Mouse (Mus musculus): ENCODE measurements around the gene Cmah. TPM values are rescaled to one million over a fixed set of nuclear protein-coding genes. Genes with fewer than 3 reads are reported as not detected.

The Cmah gene
- polyA plus RNA-seq, 1 experiment = 3.5 TPM

GRCm38 (mm10) chr13:24483691-24484090 lies 156.5 kb downstream of the Cmah start:
- no peak for DNase-seq
- 89% methylated on average over 3 of the region's 3 CpGs for WGBS
- Histone ChIP-seq H3K4me3 (replicated peaks; ENCODE audit: extremely low read depth, low read depth, low read length) (no peak overlapping the region), H3K4me1 (ENCODE audit: control insufficient read depth, insufficient read depth, low read length) (no peaks in the 10 kb centered on the region)
- TF ChIP-seq CTCF (IDR thresholded peaks at IDR 0.05; ENCODE audit: insufficient read depth, low read length) (no peak), POLR2A (IDR thresholded peaks at IDR 0.05; ENCODE audit: borderline replicate concordance, extremely low read depth, low read depth, low read length) (no peak)

DNA sequence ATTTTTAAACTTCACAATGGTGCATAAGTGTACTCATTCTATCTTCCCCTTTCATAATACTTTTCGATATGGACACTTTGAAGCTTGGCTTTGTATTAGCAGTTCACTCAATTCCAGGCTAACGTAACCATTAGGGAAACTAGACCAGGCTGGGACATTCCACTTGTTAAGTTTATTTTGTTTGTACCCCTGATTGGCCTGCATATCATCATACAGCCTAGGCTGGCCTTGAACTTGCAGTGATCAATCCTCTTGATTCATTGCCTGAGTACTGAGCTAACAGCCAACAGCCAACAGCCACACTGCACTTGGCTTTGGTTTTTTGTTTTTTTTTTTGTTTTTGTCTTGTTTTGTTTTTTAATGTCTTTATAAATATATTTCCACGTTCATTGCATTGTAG lies 157.6 kb downstream of the Cmah start:
- no peaks in the 10 kb centered on the region for H3K4me1 ChIP-seq (ENCODE audit: control insufficient read depth, insufficient read depth, low read length)
- no peak for DNase-seq
- no peak overlapping the region for H3K4me3 ChIP-seq (replicated peaks; ENCODE audit: extremely low read depth, low read depth, low read length)
- no peak for TF ChIP-seq POLR2A (IDR thresholded peaks at IDR 0.05; ENCODE audit: borderline replicate concordance, extremely low read depth, low read depth, low read length)
- TF ChIP-seq CTCF (IDR thresholded peaks at IDR 0.05; ENCODE audit: insufficient read depth, low read length) = no peak
- 82% methylated on average over 3 of the region's 3 CpGs for WGBS

DNA sequence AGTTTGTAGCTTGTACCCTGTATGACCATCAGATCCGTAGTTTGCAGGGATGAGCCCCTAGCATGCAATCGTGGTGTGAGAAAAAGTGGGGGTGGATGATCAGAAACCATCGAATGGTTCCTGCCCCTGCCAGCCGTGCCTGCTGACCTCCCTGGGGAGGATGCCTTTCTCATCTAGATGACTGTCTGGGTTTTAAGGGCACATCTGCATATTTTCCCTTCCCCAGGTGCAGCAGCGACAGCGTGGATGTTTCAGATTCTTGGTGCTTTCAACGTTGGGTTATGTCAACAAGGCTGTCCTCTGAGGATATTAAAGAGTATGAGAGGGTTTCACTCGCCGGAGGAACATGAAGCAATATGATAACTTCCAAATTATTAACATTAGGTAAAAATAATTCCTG lies 158.8 kb downstream of the Cmah start:
- TF ChIP-seq POLR2A (IDR thresholded peaks at IDR 0.05; ENCODE audit: borderline replicate concordance, extremely low read depth, low read depth, low read length) (no peak), CTCF (IDR thresholded peaks at IDR 0.05; ENCODE audit: insufficient read depth, low read length) (no peak)
- Histone ChIP-seq H3K4me3 (replicated peaks; ENCODE audit: extremely low read depth, low read depth, low read length) (no peak overlapping the region), H3K4me1 (ENCODE audit: control insufficient read depth, insufficient read depth, low read length) (no peaks in the 10 kb centered on the region)
- 59% methylated on average over 9 of the region's 9 CpGs for WGBS
- no peak for DNase-seq

DNA sequence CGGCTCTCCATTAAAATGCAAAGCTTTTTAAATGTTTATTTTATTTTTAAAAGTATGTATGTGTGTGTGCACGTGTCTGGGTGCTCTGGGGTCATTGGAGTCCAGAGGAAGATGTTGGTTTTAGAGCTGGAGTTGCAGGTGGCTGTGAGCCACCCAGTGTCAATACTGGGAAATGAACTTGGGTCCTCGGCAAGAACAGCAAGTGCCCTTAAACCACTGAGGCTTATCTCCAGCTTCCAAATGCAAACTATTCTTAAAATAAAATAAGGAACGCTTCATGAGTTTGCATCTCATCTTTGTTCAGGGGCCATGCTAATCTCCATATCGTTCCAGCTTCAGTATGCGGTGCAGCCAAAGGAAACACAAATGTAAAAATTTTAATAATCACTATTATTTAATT lies 159.2 kb downstream of the Cmah start:
- no peak for TF ChIP-seq CTCF (IDR thresholded peaks at IDR 0.05; ENCODE audit: insufficient read depth, low read length)
- TF ChIP-seq POLR2A (IDR thresholded peaks at IDR 0.05; ENCODE audit: borderline replicate concordance, extremely low read depth, low read depth, low read length) = no peak
- no peak for DNase-seq
- Histone ChIP-seq H3K4me1 (ENCODE audit: control insufficient read depth, insufficient read depth, low read length) (no peaks in the 10 kb centered on the region), H3K4me3 (replicated peaks; ENCODE audit: extremely low read depth, low read depth, low read length) (no peak overlapping the region)
- 52% methylated on average over 6 of the region's 6 CpGs for WGBS

DNA sequence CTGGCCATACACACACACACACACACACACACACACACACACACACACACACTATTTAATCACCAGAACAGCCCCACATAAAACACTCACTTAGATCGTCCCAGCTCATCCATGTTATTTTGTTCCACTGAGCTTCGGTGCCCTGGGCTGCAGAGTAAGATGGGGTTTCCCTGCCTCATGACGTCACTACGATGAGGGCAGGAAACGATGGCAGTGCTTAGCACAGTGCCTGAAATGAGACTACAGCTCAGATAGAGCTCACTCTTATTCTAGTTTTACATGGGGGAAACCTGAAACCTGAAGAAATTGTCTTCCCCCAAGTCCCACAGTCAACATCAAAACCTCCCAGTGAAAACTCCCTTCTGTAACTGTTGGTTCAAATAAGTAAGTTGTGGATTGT lies 159.9 kb downstream of the Cmah start:
- WGBS = 79% methylated on average over 5 of the region's 5 CpGs
- no peak for TF ChIP-seq POLR2A (IDR thresholded peaks at IDR 0.05; ENCODE audit: borderline replicate concordance, extremely low read depth, low read depth, low read length)
- no peak for TF ChIP-seq CTCF (IDR thresholded peaks at IDR 0.05; ENCODE audit: insufficient read depth, low read length)
- no peak for DNase-seq
- H3K4me3 ChIP-seq (replicated peaks; ENCODE audit: extremely low read depth, low read depth, low read length) = no peak overlapping the region
- no peaks in the 10 kb centered on the region for H3K4me1 ChIP-seq (ENCODE audit: control insufficient read depth, insufficient read depth, low read length)

GRCm38 (mm10) chr13:24487546-24487945 lies 160.3 kb downstream of the Cmah start:
- no peak for DNase-seq
- no peaks in the 10 kb centered on the region for H3K4me1 ChIP-seq (ENCODE audit: control insufficient read depth, insufficient read depth, low read length)
- 79% methylated on average over 5 of the region's 5 CpGs for WGBS
- H3K4me3 ChIP-seq (replicated peaks; ENCODE audit: extremely low read depth, low read depth, low read length) = no peak overlapping the region
- TF ChIP-seq CTCF (IDR thresholded peaks at IDR 0.05; ENCODE audit: insufficient read depth, low read length) (no peak), POLR2A (IDR thresholded peaks at IDR 0.05; ENCODE audit: borderline replicate concordance, extremely low read depth, low read depth, low read length) (no peak)

GRCm38 (mm10) chr13:24488526-24489070 lies 161.4 kb downstream of the Cmah start:
- TF ChIP-seq CTCF (IDR thresholded peaks at IDR 0.05; ENCODE audit: insufficient read depth, low read length) = no peak
- no peak for TF ChIP-seq POLR2A (IDR thresholded peaks at IDR 0.05; ENCODE audit: borderline replicate concordance, extremely low read depth, low read depth, low read length)
- Histone ChIP-seq H3K4me1 (ENCODE audit: control insufficient read depth, insufficient read depth, low read length) (no peaks in the 10 kb centered on the region), H3K4me3 (replicated peaks; ENCODE audit: extremely low read depth, low read depth, low read length) (no peak overlapping the region)
- WGBS = 81% methylated on average over 4 of the region's 4 CpGs
- no peak for DNase-seq

- 58% methylated on average over 3 of the region's 3 CpGs for WGBS
- no peak for TF ChIP-seq POLR2A (IDR thresholded peaks at IDR 0.05; ENCODE audit: borderline replicate concordance, extremely low read depth, low read depth, low read length)
- TF ChIP-seq CTCF (IDR thresholded peaks at IDR 0.05; ENCODE audit: insufficient read depth, low read length) = no peak
- H3K4me3 ChIP-seq (replicated peaks; ENCODE audit: extremely low read depth, low read depth, low read length) = no peak overlapping the region
- no peak for DNase-seq
- H3K4me1 ChIP-seq (ENCODE audit: control insufficient read depth, insufficient read depth, low read length) = no peaks in the 10 kb centered on the region
These were observed 162.3 kb downstream of the Cmah start for GRCm38 (mm10) chr13:24489515-24489914.

GRCm38 (mm10) chr13:24490041-24490440 lies 162.8 kb downstream of the Cmah start:
- DNase-seq = no peak
- WGBS = 80% methylated on average over 3 of the region's 3 CpGs
- Histone ChIP-seq H3K4me1 (ENCODE audit: control insufficient read depth, insufficient read depth, low read length) (no peaks in the 10 kb centered on the region), H3K4me3 (replicated peaks; ENCODE audit: extremely low read depth, low read depth, low read length) (no peak overlapping the region)
- TF ChIP-seq POLR2A (IDR thresholded peaks at IDR 0.05; ENCODE audit: borderline replicate concordance, extremely low read depth, low read depth, low read length) (no peak), CTCF (IDR thresholded peaks at IDR 0.05; ENCODE audit: insufficient read depth, low read length) (no peak)

GRCm38 (mm10) chr13:24491101-24491500 lies 163.9 kb downstream of the Cmah start:
- DNase-seq = no peak
- H3K4me3 ChIP-seq (replicated peaks; ENCODE audit: extremely low read depth, low read depth, low read length) = no peak overlapping the region
- WGBS = 77% methylated on average over 3 of the region's 3 CpGs
- H3K4me1 ChIP-seq (ENCODE audit: control insufficient read depth, insufficient read depth, low read length) = no peaks in the 10 kb centered on the region
- TF ChIP-seq POLR2A (IDR thresholded peaks at IDR 0.05; ENCODE audit: borderline replicate concordance, extremely low read depth, low read depth, low read length) (no peak), CTCF (IDR thresholded peaks at IDR 0.05; ENCODE audit: insufficient read depth, low read length) (no peak)

All from lung, adult 2 months (tissue).